Mouse (Mus musculus) cerebellum, adult (tissue): ENCODE results near the gene Olfr1313.
"Not testable (repeated sequence)": the region's sequence is repeated elsewhere in the genome, so short reads cannot be mapped to it uniquely, and the experiment has no call there.

Source experiments
- ATAC-seq: cut with Nextera tagmentation; 2 replicates; pipeline ENCODE4 v1.9.2; 2017; ENCODE audit warnings: mild to moderate bottlenecking, moderate library complexity, mixed read lengths; ENCODE audit not compliant: insufficient number of reproducible peaks, low FRiP score, low TSS enrichment

Olfr1313 gene

DNA sequence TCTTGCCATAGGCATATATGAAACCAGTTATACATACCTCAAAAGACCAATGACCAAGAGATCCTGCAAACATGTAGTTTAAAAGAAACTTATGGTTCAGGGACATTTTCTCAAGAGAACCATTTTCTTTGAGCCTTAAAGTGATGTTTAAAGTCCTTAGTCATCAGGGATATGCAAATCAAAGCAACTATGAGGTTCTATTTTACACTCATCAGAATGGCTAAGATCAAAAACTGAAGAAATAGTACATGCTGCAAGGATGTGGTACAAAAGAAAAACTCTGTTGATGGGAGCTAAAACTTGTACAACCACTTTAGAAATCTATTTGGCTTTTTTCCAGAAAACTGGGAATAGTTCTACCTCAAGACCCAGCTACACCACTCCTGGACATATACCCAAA lies at the start of gene Olfr1313:
Gene Olfr1313 (minus strand): TSS at position 101 of the 400 bp plus-strand sequence.
- ATAC-seq, result no peak

DNA sequence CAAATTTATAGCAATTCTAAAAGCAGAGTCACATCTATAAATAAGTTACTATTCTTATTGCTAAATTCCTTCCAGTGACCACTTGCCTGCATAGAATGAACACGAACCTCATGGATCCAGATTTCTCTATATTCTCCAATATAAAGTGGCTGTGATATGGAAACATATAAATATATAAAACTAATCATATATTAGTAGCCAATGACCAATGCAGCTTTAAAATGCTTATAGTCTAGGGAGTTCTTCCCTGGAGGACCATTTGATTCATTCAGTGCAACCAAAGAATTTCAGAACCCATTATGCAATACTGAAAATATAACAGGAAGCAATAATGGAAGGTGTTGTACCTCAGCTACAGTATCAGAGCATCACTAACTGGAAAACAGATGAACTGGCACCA lies 37.7 kb upstream of the Olfr1313 start, which contains the start of gene Olfr1315-ps1:
Gene Olfr1315-ps1 (minus strand): TSS at position 101 of the 400 bp plus-strand sequence.
- ATAC-seq, result no peak

DNA sequence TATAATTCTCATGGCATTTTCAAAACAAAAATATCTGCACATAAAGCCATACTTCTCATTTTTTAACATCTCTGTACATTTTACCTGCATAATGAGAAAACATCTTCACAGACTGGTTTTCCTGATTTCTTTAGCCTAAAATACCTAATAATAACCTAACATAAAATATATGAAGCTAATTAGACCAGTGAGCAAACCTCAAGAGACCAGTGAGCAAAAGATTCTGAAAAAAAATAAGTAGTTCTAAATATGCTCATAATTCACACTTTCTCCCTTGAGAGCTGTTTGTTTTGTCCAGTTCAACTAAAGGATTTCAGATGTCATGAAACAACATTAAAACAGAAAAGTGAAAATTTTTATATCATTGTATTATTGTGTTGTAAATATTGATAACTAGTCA lies 19.0 kb upstream of the Olfr1313 start, which contains the start of gene Olfr1314:
Gene Olfr1314 (minus strand): TSS at position 101 of the 400 bp plus-strand sequence.
- ATAC-seq, result no peak

DNA sequence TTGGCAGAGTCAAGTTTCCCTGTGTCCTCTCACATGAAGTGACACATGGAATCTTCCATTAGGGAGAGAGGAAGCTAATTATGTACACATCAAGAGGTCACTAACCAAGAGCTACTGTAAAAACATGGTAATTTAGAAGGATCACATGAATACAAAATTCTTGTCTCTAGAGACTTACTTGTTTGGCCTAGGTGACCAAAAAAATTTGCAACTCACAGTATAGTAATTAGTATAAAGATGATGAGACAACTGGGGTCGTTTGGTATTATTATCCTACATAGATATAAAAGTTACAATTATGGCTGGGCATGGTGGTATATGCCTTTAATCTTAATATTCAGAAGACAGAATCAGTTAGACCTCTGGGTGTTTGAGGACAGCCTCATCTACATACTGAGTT lies 27.5 kb downstream of the Olfr1313 start, which contains the start of gene Olfr1312:
Gene Olfr1312 (minus strand): TSS at position 101 of the 400 bp plus-strand sequence.
- no peak for ATAC-seq

DNA sequence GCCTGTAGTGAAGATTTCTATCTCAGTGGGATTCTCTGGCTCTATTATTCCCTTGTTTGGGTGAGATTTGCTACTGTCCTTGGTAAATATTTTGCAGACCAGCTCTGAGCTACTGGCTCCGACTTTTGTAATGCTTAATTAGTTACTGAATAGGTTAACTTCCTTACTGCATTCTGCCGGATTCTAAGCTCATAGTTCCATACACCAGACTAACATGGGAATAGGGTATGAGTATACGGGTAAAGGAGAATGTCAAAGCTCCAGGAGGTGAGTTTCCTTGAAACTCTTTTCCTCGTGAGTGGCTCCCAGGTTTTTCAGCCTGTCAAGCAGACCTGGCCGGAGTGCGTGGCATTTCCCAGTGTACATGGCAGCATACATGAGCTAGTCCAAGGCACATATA lies 50.7 kb downstream of the Olfr1313 start:
- ATAC-seq, result not testable (repeated sequence)

DNA sequence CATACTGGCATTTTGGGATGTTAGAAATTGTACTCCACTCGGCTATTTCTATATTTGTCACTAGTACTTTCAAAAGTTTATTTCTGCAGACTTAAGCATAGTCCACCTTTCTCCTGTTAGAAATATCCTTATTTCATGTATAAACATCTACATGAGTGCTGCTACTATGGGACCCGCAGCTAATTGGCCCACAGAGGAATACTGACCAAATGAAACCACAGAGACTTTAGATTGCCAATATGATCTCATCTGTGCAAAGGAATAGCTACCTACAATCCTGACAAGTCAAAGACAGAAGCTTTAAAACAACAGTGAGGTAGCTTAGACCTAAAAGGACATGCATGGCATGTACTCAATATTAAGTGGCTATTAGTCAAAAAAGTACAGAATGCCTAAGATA lies 53.3 kb downstream of the Olfr1313 start, which contains the start of gene Olfr1311:
Gene Olfr1311 (minus strand): TSS at position 101 of the 400 bp plus-strand sequence.
- no peak for ATAC-seq
